Mouse (Mus musculus) testis, adult 2 months (tissue): ENCODE measurements around the gene Mmp14.

Experiments used
- CTCF ChIP-seq: fragments of 200-500 bp; IDR thresholded peaks from 2 replicates; pipeline ENCODE4 v1.5.1; 2012; ENCODE audit warnings: low read depth, mild to moderate bottlenecking, inconsistent platforms, low read length, moderate library complexity; ENCODE audit not compliant: control insufficient read depth, insufficient read depth, insufficient replicate concordance
- POLR2A ChIP-seq: fragments of 200-500 bp; IDR thresholded peaks from 2 replicates; pipeline ENCODE4 v1.6.1; 2012; ENCODE audit warnings: low read depth, mild to moderate bottlenecking, inconsistent platforms, low read length, moderate library complexity; ENCODE audit not compliant: control insufficient read depth

DNA sequence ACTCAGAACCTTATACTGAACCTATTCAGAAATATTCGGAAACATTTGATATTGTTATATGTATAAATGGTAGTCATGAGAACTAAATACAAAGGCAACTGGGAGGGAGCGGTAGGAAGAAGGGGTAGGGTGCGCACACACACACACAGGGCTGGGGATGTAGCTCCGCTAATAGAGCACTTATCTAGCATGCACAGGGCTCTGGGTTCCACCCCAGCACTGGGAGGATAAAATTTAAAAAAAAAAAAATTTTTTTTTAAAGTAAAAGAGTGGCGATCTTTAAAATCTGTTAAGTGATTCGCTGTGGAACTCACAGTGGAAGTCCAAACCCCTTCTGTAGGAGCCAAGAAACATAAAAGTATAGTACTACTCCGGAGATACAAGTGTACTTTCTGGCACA is 54.5 kb downstream of the Mmp14 start:
- TF ChIP-seq CTCF (no peak), POLR2A (no peak)
